Mouse (Mus musculus) layer of hippocampus, postnatal 14 days (tissue): ENCODE data around the gene Larp6. TPM values are rescaled to one million over a fixed set of nuclear protein-coding genes. Genes with fewer than 3 reads are reported as not detected.

Experiments
- DNase-seq, 2 experiments: peaks; one replicate each; pipeline ENCODE4 v3.0.0; 2021 to 2022; ENCODE audit warnings: low spot score in 2 of 2, mixed read lengths in 1 of 2
- total RNA-seq, 2 experiments: library from RNA; stranded (reverse); gene quantifications; 2 replicates each; pipeline ENCODE4 v1.2.3; 2021

Gene Larp6
- total RNA-seq, 2 experiments from 2014 or later, result 32.2 to 32.8 TPM

- DNase-seq, result no peak
Measured at GRCm38 (mm10) chr9:60713616-60714015, 827 bp downstream of the Larp6 start.

- DNase-seq, result no peak
Measured at GRCm38 (mm10) chr9:60714191-60714590, 1.4 kb downstream of the Larp6 start.

- DNase-seq, result no peak
Measured at GRCm38 (mm10) chr9:60715271-60715670, 2.5 kb downstream of the Larp6 start.

- no peak for DNase-seq
Measured at GRCm38 (mm10) chr9:60715828-60716227, 3.0 kb downstream of the Larp6 start.

- peak; percentile 35 to 61 for DNase-seq
Measured at GRCm38 (mm10) chr9:60718284-60718683, 5.5 kb downstream of the Larp6 start.

- no peak for DNase-seq
Measured at GRCm38 (mm10) chr9:60719687-60720086, 6.9 kb downstream of the Larp6 start.

- DNase-seq, result no peak
Measured at GRCm38 (mm10) chr9:60724968-60725367, 12.2 kb downstream of the Larp6 start.

- no peak for DNase-seq
Measured at GRCm38 (mm10) chr9:60734321-60734720, 21.5 kb downstream of the Larp6 start.

- peak; percentile 35 to 79 for DNase-seq
Measured at GRCm38 (mm10) chr9:60739126-60739525, 26.3 kb downstream of the Larp6 start.

GRCm38 (mm10) chr9:60741436-60741835, 28.6 kb downstream of the Larp6 start:
- no peak for DNase-seq

GRCm38 (mm10) chr9:60742516-60742915, 29.7 kb downstream of the Larp6 start:
- peak; percentile 21 to 26 for DNase-seq

GRCm38 (mm10) chr9:60743180-60743900, 30.6 kb downstream of the Larp6 start:
- peak; percentile 26 to 33 for DNase-seq

GRCm38 (mm10) chr9:60744171-60744969, 31.6 kb downstream of the Larp6 start:
- DNase-seq, result peak; percentile 69 to 70

- no peak for DNase-seq
Measured at GRCm38 (mm10) chr9:60744971-60745370, 32.2 kb downstream of the Larp6 start.

GRCm38 (mm10) chr9:60746561-60746960, 33.8 kb downstream of the Larp6 start:
- no peak for DNase-seq

- DNase-seq, result no peak
Measured at GRCm38 (mm10) chr9:60747672-60748071, 34.9 kb downstream of the Larp6 start.

- no peak for DNase-seq
Measured at GRCm38 (mm10) chr9:60748191-60748590, 35.4 kb downstream of the Larp6 start.

- no peak for DNase-seq
Measured at GRCm38 (mm10) chr9:60749105-60749504, 36.3 kb downstream of the Larp6 start.

GRCm38 (mm10) chr9:60751098-60751497, 38.3 kb downstream of the Larp6 start:
- no peak for DNase-seq

- no peak for DNase-seq
Measured at GRCm38 (mm10) chr9:60751971-60752370, 39.2 kb downstream of the Larp6 start.

GRCm38 (mm10) chr9:60752636-60753035, 39.8 kb downstream of the Larp6 start:
- no peak for DNase-seq

- DNase-seq, result peak; percentile 27 to 42
Measured at GRCm38 (mm10) chr9:60756258-60756657, 43.5 kb downstream of the Larp6 start.
